Mouse (Mus musculus) layer of hippocampus, adult 11-12 months (tissue): ENCODE measurements around the gene Defb10.
"Not testable (repeated sequence)": the region's sequence is repeated elsewhere in the genome, so short reads cannot be mapped to it uniquely, and the experiment has no call there.

Experiments used
- DNase-seq: peaks from one replicate; pipeline ENCODE4 v3.0.0; 2022; ENCODE audit warnings: low spot score

Defb10 gene

GRCm38 (mm10) chr8:21858586-21858985 lies at the start of gene Defb10:
Gene Defb10, plus strand, starts transcription at chr8:21858901.
- DNase-seq = not testable (repeated sequence)

DNA sequence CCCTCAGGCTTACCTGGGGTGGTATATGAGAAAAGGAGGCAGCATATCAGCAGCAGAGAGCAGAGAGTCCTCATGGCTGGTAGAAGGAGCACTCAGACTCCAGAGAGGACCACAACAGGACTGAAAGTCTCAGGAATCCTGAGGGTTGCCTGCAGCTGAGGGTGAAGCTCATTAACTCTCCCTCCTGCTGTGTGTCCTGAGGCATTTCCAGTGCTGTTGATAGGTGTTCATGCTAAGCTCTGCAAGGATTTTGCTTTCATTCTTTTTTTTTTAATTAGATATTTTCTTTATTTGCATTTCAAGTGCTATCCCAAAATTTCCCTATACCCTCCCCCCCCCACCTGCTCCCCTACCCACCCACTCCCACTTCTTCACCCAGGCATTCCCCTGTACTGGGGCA lies 26.6 kb downstream of the Defb10 start, which contains the start of gene Defb9:
Gene Defb9 (minus strand): TSS at position 101 of the 400 bp plus-strand sequence.
- not testable (repeated sequence) for DNase-seq

DNA sequence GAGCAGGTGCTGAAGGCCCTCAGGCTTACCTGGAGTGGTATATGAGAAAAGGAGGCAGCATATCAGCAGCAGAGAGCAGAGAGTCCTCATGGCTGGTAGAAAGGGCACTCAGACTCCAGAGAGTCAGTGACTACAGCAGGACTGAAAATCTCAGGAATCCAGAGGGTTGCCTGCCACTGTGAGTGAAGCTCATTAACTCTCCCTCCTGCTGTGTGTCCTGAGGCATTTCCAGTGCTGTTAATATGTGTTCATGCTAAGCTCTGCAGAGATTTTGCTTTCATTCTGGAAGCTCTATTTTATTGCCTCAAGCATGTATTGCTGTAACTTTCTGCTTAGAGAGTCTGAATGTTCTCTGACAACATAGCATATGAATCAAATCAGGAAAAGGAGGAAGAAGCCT lies 47.6 kb downstream of the Defb10 start, which contains the start of gene Defb11:
Gene Defb11 (minus strand): TSS at position 123 of the 400 bp plus-strand sequence.
- not testable (repeated sequence) for DNase-seq
